Mouse (Mus musculus): ENCODE data around the gene Lyst.

- TF ChIP-seq POLR2A (IDR thresholded peaks at IDR 0.05; ENCODE audit: extremely low read depth, insufficient read depth, low read length) (no peak), CTCF (IDR thresholded peaks at IDR 0.05; ENCODE audit: low read depth, low read length) (no peak)
Measured at GRCm38 (mm10) chr13:13647296-13647695, 57.1 kb downstream of the Lyst start.
